Mouse (Mus musculus) cerebellum, adult 11-12 months (tissue): ENCODE data around the gene Pom121l2.

Experiments used
- DNase-seq: peaks from one replicate; pipeline ENCODE4 v3.0.0; 2022

Gene Pom121l2

DNA sequence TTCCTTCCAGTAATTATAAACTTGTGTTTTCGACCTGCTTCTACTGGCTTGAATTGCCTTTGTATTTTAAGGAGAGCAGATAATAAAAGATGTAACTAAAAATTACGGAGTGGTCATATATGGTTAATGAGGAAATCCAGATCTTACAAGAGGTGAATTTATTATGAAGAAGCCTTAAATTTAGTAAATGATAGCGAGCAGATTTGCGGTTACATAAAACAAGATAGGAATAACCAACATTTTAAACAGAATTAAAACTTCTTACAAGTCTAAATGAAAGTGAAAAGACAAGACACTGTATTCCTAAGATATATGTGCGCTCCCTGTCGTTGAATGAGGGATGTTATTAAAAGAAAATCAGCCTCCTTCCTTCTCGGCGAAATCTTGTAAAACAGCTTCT is 13.9 kb downstream of the Pom121l2 start:
- no peak for DNase-seq

DNA sequence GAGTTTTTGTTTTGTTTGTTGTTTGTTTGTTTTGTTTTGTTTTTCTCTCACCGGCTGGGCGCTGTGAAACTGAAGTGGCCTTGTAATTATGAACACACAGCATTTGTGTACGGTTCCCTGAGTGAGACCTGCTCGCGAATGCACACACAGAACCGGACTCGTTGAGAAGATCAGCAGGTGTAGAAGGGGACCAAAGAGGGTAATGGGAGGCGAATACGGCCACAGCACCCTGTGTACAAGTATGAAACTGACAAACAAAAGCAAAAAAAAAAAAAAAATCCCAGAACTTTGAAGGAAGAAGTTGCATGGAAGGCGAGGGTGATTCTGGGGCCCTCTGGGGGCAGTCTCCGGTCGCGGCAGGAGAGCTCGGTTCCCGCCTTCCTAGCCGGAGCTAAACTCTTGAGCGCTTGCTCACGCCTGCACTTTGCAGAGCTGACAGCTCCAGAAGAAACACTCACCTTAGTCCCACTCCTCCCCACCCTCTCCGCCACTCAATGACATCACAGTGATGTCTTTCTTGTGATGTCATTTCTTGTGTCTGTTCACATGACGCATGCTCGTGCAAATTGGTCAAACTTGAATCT is 14.4 kb downstream of the Pom121l2 start:
- no peak for DNase-seq

DNA sequence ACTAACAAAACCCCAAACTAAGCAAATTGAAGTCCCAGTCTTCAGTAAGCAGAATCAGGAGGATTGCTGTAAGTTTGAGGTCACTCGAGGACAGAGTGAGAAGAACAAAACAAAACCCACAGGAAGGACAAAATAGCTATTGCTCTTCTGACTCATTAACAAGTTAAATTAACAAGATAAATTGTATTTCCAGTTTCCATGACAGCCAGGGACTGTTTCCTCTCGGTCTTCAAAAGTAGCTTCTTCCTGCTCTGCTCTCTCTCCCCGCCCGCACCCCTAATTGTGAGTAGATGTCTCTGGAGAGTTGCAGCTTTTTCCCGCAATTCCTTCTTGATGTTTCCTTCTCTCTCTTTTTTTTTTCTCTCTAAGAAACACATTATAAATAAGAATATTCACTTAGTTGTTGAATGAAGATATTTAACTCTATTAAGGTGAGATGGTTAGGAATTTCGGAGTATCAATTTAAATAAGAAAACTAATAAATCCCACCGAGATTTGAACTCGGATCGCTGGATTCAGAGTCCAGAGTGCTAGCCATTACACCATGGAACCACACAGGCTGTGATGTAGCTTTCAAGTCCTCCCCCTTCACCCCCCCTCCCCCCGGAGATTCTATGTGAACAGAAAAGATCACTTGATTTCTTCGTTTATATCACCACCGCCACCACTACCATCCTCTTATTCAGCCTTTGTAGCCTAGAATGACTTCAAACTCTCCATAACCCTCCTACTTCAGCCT is 15.3 kb downstream of the Pom121l2 start:
- DNase-seq, result no peak

DNA sequence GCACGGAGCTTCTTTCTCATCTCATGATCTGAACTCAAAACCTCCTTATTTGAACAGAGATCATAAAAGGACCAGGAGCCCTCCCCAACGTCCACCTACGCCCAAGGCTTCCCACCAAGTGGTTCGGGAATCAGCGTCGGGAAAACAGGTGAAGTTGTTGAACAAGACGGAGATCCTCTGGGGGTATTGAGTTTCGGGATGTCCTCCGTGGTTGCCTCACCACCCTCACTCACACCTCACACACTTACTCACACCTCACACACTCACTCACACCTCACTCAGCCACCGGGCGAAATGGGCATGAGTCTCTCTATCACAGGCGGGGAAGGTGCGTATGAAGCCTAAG is 15.8 kb downstream of the Pom121l2 start:
- DNase-seq, result no peak

DNA sequence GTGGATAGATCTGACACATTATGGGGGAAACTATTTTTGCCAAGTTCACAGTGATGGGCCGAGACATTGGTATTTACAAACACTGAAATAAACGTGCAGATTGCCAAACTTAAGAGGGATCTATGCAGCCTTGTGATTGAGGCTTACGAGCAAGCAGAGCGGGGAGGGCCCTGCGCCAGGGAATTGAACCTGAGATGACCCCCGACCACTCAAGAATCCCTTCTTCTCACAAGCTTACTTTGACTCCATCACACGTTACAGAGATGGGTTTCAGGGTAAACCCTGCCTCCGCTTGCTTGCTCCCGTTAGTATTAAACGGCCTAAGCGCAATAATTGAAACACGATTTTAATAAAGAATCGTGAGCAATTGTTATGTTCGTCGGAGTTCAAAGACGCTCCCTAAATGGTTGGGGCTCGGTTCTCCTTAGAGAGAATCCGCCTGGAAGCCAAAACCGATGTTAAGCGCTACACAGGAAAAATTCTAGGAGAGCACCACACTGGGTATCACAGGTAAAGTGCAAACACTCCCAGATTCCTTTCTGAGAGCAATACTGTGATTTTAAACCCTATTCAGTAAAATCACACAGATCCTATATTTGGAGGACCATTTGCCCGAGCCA is 16.3 kb downstream of the Pom121l2 start:
- DNase-seq, result no peak

DNA sequence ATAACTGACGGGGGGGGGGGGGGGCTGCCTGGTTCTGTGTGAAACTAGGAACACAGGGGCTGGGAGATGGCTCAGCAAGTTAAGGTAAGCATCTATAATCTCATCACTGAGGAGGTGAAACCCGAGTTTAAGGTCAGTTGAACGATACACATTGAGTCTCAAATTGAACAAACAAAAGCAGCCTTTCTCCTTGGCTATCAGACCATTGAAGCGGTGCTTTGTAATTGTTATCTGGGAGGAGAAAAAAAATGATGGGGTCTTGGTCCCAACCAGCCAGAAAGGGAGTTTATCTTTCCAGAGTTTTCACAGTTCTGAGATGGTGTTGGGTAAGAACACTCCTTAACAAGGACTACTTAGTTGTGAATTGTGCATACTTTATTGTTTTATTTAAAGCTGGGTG is 16.8 kb downstream of the Pom121l2 start:
- no peak for DNase-seq

DNA sequence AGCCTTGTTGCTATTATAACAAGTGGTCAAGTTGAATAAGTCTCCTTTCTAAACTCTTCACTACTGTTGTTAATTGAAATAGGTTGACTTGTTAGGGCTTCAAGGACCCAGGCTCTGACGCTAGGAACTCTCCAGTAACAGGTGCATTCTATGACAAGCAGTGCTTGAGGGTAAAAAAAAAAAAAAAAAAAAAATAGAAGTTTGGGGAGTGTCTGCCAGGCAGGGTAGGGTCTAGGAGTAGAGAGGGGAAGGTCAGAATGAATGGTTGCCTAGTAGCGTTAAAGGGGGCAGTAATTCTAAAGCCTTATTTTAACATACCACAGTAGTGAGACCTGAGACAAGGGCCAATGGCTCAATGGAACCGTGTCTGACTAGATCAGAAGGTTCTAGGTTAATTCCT is 17.4 kb downstream of the Pom121l2 start:
- no peak for DNase-seq

DNA sequence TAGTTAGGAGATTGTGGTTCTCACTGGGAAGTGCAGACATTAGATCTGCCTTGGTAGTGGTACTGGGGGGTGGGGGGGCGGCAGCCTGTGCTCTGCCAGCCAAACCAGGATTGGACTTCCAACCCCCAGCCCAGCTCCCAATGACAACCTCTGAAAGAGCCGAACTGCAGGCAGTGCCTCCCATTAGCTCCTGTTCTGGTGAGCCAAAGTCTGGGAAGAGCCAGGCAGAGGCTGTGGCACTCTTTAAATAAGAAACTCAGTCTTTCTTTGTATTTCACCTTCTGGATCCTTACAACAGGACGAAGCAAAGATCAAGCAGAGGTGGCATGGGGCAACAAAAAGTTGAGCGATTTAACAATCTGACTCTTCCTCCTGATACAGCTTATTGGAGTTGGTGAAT is 18.2 kb downstream of the Pom121l2 start:
- DNase-seq, result no peak

DNA sequence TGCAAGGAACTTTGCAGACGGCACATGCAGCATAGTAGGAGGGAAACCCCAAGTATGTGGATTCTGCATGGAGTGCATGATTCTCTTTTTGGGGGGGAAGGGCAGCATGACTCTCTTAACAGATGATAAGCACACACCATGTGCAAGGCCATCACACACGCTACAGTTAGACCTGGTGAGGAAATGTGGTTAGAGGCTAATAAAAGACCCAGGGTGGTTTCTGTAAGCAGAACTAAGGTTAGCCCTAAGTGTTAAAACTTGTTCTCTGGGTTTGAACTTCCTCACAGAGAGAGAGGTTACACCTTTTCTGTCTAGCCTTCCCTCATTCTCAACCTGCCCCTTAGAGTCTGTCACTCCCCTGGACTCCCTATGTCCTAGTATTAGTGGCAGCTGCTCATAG is 20.4 kb downstream of the Pom121l2 start:
- DNase-seq, result no peak

DNA sequence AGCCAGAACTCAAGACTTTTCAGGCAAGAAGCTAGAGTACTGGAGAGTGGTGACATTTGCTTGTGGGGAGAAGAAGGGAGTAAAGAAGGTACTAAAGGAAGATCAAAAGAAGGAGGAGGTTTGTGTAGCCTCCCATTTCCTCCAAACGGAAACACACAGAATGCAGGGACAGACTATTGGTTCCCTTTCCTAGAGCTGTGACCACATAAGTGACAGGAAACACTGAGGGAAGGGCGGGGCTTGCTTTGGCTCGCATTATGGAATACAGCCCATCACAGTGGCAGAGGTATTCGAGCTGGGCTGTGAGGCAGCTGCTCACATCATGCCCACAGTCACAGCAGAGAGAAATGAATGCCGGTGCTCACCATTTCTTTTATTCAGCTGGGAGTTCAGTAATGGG is 20.8 kb downstream of the Pom121l2 start:
- DNase-seq, result no peak

DNA sequence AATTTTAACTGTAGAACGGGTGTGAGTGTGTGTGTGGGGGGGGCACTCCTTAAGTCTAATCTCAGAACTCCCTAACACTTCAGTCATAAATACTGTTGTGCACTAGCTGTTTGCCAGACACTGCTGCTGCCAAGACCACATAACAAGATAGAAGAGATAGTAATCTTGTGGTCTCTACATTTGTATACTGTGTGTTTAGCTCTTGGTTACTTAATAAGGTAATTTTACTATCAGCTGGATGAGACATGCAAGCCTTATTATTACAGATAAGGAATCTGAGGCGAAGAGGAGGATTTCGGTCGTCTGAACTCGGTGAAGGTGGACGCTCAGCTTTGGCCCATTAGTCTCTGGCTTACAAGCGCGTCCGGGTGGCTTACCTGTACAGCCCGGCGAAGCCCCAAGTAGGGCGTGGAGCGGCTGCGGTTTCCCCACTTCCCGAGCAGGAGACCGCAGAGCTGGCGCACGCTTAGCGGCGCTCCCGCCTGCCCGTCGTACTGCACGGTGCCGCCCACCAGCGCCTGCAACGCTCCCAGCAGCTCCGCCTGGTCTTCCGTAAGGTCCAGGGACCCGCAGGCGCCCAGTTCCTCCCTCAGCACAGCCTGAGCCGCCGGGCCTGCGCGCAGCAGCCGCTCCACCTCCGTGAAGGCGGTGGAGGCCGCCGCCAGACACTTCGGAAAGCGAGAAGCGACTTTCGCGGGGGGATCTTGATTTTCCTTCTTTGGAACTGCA is 24.8 kb downstream of the Pom121l2 start:
- DNase-seq, result no peak

DNA sequence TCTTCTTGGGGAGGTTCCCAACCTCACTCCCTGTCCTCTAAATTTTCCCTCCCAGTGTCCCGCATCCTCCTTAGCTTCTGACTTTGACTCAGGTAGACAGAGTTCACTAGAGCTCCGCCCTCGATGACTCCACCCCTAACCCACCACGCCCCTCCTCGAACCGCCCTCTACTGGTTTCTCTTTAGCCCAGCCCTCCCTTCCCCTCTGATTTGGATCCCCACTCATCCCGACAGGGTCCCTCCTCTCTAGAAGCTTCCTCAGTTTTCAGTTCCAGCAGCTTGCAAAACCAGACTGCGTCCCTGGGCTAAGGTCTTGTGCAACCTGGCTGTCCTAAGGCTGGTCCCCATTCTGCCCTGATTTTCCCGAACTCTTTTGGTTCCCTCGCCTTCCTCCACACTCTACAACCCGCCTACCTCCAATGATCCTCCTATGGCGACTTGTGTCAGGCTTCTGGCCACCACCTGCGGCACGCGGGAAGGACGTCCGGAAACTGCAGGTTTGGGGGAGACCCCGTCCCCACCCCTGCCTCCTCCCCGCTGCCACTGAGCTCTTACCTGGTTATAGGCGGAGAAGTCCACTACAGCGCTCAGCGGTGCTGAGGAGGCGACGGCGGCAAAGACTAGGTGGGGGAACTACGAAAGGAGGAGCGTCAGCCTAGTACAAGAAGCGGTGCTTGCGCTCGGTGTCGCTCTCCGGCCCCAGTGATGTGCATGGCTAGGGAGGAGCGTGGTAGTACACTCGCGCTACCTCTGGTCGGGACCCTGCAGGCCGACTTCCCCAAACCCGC is 25.5 kb downstream of the Pom121l2 start:
- no peak for DNase-seq

DNA sequence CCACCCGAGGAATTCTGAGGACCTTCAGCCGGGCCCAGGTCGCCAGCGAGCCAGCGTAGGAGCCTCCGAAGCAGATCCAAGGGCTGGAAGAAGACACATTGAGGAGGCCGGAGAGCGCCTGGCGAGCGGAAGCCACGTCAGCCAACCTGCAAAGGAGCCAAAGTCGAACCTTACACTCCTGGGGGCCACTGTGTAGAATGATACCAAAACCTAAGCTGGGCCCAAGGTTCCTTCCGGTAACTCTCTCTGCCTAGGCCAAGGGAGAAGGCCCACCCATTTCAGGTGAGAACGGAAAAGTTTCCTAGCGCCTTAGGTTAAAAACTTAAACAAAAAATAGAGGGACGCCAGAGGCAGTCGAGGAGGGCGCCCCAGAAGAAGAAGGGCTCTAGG is 26.1 kb downstream of the Pom121l2 start:
- no peak for DNase-seq

DNA sequence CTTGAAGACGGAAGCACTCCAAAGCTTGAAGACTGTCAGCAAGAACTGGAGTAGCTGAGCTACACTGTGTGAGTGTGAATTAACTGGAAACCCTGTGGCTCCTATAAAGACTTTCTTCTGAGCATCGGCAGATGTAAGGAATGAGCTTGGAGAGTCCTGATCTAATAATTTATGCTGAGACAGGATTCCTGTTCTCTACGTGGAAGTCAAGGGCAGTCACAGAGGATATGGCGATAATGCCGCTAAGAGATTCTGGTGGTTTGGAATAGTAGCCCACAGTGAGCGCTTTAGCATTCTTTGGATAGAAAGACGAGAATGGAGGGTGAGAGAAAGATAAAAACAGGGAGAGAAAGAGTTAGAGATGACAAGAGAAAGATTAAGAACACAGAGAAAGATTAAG is 26.9 kb downstream of the Pom121l2 start:
- no peak for DNase-seq

DNA sequence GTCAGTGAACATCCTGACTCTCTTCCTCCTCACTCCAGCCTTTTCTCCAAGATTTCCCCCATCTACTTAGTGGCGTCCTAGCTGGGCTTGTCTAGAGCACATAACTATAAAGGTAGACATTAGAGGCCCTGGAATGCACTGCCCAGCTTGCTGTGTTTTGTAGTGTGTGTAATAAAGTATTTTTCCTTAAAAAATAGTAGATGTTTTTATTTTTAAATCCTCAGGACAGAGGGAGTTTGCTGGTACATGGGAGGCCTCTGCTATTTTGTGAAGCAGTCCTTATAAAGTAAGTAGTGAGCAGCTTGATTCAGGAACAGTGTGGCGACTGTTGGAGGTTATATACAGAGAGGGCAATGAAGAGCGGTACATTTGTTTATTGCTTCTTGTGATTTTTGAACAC is 27.7 kb downstream of the Pom121l2 start:
- no peak for DNase-seq

DNA sequence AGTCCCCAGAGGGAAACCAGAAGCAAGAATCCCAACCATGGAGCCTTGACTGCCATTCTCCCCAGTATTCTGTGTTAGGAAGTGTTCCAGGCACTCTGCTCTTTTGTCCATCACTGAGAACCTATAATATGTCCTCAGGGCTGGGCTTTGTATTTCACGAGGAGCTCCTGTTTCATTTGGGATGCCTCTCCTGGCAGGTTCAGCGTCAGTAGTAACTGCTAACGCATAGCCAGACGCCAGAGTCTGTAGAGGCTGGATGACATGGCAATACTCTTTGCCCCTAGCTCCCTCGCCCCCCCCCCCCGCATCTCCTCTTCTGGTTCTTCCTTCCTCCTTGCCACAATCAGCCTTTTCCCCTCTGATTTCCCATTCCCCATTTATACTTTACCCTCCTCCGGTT is 28.6 kb downstream of the Pom121l2 start, which contains the start of gene Prss16:
Prss16 (minus strand) TSS at position 101 of the 400 bp plus-strand sequence.
- no peak for DNase-seq

DNA sequence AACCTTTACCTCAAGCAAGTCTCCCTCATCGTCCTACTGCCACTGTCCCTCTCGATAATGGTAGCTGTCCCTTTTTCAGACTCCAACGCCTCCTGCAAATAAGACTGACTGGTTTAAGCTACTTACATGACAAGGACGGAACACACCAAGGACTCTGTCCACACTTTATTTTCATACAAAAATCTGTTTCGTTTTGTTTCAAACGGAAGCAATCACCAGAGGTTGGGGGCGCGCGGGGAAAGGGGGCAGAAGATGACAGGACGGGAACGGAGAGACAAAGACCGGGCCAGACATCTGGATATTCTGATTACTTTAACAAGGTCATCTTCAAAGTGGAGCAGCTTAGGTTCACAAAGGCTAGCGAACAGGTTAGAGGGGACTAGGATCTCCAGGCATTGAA is 32.7 kb downstream of the Pom121l2 start:
- DNase-seq, result no peak

DNA sequence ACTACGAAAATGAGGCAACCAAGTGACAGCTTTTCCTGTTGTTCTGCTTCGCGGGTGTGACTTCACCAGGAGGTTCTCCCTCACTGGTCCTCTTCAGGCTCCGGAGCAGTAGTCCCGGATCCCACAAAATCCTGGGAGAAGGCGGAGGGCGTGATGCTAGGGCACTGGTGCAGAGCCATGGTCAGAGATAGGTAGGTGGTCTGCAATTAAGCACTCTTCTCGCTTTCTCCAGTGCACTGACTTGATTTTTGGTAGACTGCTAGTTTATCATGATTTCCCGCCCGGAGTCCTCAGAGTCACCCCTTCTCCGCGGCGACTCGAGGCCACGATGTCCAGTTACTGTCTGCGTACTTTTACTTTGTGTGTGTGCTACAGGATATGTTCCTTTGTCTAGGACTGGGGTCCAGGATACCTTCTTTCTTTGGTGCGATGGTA is 33.4 kb downstream of the Pom121l2 start:
- DNase-seq, result no peak

DNA sequence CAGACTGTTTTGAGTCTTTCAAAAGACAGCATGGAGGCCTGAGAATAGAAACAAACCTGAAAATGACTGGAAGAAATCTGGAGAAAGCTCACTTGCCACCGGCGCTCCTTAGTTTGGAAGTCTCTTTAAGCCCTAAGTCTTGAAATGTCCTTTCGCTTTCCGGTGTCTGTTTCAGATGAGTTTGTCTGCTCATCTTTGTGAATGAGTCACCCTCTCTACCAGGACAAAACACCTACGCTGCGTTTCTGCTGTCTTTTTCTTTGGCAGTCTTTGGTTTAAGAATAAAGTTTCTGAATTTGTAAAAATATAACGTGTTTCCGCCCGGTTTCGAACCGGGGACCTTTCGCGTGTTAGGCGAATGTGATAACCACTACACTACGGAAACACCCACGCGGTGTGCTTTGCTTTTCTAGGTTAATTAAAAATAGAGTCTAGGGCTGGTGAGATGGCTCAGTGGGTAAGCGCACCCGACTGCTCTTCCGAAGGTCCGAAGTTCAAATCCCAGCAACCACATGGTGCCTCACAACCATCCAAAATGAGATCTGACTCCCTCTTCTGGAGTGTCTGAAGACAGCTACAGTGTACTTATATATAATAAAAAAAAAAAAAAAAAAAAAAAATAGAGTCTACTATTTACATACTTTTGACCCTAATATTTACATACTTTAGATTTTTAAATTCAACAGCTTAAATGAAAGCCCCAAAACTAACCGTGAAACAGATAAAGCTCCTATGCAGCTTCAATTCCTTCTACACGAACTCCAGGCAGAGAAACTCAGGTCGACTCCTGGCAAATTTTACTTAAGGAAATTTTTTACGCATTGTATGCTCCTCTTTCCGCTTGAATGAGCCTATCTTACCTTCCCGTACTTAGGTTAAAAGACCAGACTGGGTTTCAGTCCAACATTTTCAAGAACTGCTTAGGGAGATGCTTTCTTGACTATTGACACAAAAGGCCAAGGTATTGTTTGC is 34.8 kb downstream of the Pom121l2 start:
- DNase-seq, result peak; percentile 30

DNA sequence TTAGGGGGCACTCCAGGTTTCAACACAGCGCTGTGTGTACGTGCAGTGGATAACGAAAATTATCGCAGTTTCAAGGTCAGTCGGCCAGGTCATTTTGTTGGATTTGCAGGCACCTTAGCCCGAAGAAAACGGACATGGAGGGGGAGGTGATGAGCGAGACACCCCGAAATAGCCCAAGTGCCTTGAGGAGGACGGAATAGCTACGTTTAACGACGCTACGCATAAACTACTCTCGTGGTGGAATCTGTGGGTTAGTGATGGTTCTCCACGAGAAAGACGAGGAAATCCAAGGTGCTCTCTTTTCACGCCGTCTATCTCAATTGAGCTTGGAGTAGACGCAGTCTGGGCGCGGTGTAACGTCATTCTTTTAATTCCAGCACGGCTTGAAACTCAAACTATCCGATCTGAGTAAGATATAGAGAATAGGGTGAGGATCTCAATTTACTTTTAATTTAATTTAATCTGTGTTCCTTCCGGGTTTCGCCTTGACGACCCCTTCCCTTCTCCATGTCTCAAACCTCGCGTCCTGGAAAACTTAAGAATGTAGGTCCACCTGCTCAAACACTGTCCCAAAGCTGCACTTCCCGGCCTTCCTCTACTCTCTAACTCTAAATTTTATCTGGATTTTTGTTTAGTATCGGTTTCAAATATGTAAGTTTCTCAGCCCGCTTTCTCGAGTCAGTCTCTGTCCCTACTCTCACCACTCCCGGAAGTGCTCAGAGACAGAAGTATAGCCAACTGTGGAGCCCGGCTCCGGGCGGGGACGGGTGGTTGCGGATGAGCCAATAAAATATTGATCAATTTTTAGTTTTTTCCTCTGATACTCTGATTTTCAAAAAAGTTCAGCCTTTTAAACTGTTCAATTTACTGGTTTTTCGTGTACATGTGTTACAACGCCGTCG is 39.2 kb downstream of the Pom121l2 start:
- DNase-seq, result no peak

DNA sequence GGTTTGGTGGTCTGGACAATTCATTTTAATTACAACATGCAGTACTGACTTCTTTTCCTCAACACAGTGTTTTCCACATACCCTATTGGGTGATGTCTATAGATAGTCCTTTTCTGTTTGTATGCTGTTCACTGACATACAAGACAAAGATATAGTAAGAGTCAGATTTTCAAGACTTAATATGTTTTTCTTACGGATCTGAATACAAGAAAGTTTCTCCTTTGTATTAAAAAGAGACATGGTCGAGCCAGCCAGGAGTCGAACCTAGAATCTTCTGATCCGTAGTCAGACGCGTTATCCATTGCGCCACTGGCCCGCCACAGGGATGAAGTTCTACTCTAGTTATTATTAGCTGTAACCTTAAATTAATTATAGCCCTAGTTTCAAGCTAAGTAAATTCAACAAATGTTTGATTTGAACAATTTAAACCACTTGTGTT is 39.9 kb downstream of the Pom121l2 start:
- DNase-seq, result no peak
